Mouse (Mus musculus) embryonic fibroblast, embryonic 13.5 days (primary cell): ENCODE measurements around the gene Abcf2. TPM values are rescaled to one million over a fixed set of nuclear protein-coding genes. Genes with fewer than 3 reads are reported as not detected.
A peak's percentile ranks its signal among the peaks of the same experiment; 100 is the strongest.

Experiments
- H3K27ac ChIP-seq: 2 replicates; pipeline ENCODE4 v1.5.1; 2012; ENCODE audit warnings: low read length, control low read depth, inconsistent platforms; ENCODE audit not compliant: insufficient read depth
- H3K4me1 ChIP-seq: 2 replicates; pipeline ENCODE4 v1.6.1; 2011; ENCODE audit warnings: low read length; ENCODE audit not compliant: control insufficient read depth, insufficient read depth
- H3K4me3 ChIP-seq: 2 replicates; pipeline ENCODE4 v1.5.1; 2011; ENCODE audit warnings: mild to moderate bottlenecking, control low read depth, low read length; ENCODE audit not compliant: insufficient read depth
- CTCF ChIP-seq: IDR thresholded peaks from 2 replicates; pipeline ENCODE4 v1.5.1; 2011; ENCODE audit warnings: mild to moderate bottlenecking, control low read depth, low read length, moderate library complexity, borderline replicate concordance; ENCODE audit not compliant: insufficient read depth
- POLR2A ChIP-seq: IDR thresholded peaks from 2 replicates; pipeline ENCODE4 v1.6.1; 2011; ENCODE audit warnings: low read depth, mild to moderate bottlenecking, control low read depth, low read length, moderate library complexity
- polyA plus RNA-seq: library from polyadenylated mRNA; stranded (reverse); fragments of >200 nt; gene quantifications from 2 replicates; pipeline ENCODE4 v1.2.4, GENCODE M21; 2011; ENCODE audit warnings: low read depth; ENCODE audit not compliant: missing spikeins, insufficient read length

The Abcf2 gene
- polyA plus RNA-seq, 1 experiment: 69.3 TPM

DNA sequence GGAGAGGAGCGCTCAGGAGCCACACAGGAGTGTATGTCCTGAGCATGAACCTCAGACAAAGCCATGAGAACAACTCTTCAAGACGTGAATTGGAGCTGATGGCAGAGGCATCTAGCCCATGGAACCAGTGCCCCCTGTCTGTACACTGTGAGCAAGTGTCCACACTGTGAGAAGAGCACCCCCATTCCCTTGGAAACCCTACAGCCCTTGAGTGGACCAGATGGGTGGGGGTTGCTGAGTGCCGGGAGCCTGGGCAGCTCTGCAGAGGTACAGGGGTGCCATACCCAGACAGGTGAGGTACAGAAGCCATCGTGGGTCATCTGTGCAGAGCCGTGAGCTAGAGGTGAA lies 35.0 kb upstream of the Abcf2 start:
- Histone ChIP-seq H3K27ac (no peak overlapping the region), H3K4me3 (no peak overlapping the region), H3K4me1 (peaks cover 7% of the 10 kb centered on the region; the same call in 1 of the 2 replicates)
- peak; percentile 13; the same call in 1 of the 2 replicates for TF ChIP-seq CTCF
- TF ChIP-seq POLR2A: no peak

DNA sequence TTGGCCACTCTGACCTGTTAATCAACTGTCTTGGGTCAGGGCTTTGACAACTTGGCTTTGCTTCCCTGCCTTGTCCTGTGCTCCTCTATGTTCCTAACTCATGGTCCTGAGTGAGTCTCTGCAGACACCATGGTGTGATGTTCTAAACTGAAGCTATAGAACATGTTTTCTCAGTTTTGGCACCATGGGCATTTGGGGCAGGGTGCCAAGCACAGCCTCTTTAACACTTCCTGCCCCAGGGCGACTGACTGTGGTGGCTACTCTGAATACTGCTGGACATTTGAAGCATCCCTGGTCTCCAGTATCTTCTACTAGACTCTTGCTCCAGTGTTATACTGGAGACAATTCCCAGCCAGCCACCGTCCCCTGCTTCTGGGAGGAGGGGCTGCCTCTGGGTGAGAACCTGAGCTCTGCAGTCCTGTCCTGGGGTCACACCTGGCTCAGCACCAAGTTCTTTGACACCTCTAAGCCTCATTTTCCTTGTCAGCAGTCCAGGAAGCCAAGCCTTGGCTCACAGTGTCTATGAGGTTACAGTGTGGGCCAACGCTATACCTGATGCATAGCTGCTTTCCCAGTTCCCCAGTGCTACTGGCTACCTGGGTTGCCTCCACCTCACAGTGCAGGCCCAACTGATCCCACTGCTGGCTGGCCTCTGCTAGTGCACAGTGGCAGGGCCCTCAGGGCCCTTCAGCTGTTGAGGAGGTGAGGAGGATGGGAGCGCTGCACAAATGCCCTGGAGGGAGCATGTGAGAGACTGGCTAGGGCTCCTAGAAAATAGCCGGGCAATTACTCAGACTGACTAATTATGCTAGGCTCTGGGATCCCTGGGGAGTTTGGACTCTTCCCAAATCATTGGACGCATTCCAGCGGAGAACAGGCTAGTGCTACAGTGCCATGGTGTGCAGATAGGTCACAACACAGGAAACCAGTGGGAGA lies 34.4 kb upstream of the Abcf2 start:
- H3K4me3 ChIP-seq: no peak overlapping the region
- H3K4me1 ChIP-seq: peaks cover 7% of the 10 kb centered on the region; the same call in 1 of the 2 replicates
- no peak overlapping the region for H3K27ac ChIP-seq
- TF ChIP-seq POLR2A (no peak), CTCF (no peak)

DNA sequence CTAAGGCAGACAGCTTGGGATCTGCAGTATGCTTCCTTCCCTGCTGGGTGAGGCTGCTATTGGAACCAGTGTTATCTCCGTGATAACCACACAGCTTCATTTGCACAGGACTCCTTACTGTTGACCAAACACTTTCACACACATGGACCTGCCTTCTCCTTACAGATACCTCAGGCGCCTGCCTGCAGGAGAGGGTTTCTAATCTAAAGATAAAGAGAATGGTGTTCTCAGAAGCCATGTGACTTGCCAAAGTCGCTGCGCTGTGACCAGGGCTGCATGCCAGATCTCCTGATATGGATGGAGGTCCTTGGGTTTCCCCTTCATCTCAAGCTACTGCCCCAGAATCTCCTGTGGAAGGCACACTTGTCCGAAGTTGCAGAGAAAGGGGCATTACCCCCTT lies 32.1 kb upstream of the Abcf2 start:
- no peak overlapping the region for H3K4me3 ChIP-seq
- H3K4me1 ChIP-seq: peaks cover 12% of the 10 kb centered on the region
- TF ChIP-seq CTCF (no peak), POLR2A (no peak)
- H3K27ac ChIP-seq: no peak overlapping the region

DNA sequence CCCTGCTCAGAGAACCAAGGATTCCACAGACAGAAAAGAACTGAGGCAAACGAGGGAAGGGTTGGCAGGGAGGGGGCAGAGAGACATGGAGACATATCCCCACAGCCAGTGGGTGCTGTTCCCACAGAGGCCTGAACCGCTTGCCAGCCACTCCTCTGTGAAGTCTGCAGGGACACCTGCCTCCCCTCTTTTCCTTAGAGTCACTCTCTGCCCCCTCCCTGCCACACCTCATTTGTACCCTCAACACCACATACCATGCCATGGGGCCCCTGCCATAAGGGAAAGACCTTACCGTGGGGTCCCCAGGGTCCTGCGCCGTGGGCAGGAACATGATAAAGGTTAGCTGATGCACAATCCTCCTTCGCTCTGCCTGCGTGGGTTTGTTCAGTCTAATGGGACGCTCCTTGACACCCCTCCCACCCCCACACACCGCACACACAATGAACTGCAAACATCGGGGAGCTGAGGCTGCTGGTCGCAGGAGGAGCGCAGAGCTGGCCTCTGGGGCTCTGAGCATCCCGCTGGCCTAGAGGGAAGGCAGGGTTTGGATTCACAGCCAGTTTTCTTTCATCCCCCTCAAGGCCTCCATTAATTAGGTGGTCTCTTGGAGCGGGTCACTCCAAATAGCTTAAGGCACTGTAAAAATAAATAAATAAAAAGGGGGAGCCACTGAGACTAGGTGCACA lies 28.9 kb upstream of the Abcf2 start:
- no peak for TF ChIP-seq CTCF
- no peak for TF ChIP-seq POLR2A
- H3K4me1 ChIP-seq: peaks cover 5% of the 10 kb centered on the region; the same call in 1 of the 2 replicates
- H3K27ac ChIP-seq: no peak overlapping the region
- H3K4me3 ChIP-seq: no peak overlapping the region

DNA sequence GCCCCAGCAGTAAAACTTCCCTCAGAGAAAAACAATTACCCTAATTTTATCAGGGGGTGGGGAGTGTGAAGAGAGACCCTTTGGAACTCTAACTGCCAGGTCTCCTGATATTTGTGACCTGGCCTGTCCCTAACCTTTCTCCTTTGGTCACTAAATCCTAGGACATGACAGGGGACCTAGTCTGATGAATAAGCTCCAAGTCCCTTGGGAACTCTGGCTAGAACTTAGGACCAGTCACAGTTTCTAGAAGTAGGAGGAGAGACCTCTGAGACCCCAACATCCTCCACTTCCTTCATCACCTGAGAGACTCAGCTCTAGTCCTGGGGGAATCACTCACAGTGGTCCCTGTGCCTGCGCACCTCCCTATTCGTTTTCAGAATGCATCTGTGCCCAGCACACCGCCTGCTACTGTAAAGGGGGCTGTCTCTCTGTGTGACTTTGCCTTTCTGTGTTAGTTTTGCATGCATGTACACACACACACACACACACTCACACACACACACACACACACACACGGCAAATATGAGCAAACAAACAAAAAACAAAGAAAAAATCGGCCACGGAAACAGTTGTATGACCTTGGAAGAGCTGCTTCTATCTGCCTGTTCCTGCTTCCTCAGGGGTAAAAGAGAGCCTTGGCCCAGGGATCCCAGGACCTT lies 28.2 kb upstream of the Abcf2 start:
- peak overlapping the region; percentile 20; the same call in 1 of the 2 replicates for H3K27ac ChIP-seq
- peaks cover 5% of the 10 kb centered on the region; the same call in 1 of the 2 replicates for H3K4me1 ChIP-seq
- peak overlapping the region; percentile 56 for H3K4me3 ChIP-seq

DNA sequence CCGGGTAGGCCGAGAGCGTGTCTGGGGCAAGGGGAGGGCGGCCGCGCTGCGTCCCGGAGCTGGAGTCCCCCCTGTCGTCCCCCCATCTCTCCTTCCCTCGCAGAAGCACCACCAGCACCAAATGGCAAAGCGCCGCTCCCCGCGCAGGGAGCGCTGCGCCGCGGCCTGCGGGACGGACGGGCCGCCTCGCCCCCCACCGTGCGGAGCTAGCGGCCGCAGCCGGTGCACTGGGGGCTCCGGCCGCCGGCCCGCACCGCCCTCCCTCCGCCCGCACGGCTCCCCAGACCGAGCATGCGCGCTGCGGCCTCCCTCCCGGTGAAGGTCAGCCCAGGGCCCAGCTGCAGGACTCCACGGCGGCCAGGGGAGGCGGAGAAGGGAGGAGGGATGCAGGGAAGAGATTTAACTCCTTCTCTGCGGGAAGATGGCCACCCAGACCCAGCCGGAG lies 27.4 kb upstream of the Abcf2 start:
- Histone ChIP-seq H3K4me1 (peaks cover 5% of the 10 kb centered on the region; the same call in 1 of the 2 replicates), H3K4me3 (peak overlapping the region; percentile 56), H3K27ac (peak overlapping the region; percentile 48)
- TF ChIP-seq POLR2A: peak; percentile 55
- TF ChIP-seq CTCF: no peak

More for the DNA sequence above, 28.2 kb upstream of the Abcf2 start:
- no peak for TF ChIP-seq POLR2A
- TF ChIP-seq CTCF: no peak

DNA sequence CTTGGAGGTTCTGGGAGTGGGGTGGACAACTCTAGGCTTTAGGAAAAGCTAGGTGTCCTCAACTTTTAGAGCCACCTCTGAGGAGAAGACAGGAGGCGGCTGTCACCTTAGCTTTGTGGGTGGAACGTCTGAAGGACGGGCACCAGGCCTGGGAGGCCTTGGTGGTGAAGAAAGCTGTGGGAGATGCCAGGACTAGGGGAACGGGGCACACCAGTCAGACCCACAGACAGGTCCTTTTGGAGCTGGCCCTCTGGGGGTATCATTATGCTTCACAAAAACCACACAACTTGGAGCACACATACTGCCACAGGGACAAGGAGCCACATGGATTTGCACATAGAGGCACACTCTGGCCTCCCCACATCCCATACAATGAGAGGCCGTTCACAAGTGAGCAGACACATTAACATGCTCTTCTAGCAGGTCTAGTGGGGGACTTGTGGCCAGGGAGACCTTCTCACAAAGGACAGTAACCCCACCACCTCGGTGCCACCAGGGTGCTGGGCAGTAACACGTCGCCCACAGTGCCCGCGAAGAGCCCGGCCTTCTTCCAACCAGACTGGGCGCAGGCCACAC lies 26.9 kb upstream of the Abcf2 start:
- Histone ChIP-seq H3K27ac (peak overlapping the region; percentile 48), H3K4me3 (peak overlapping the region; percentile 56), H3K4me1 (peaks cover 5% of the 10 kb centered on the region; the same call in 1 of the 2 replicates)
- TF ChIP-seq POLR2A (peak; percentile 9; the same call in 1 of the 2 replicates), CTCF (no peak)

DNA sequence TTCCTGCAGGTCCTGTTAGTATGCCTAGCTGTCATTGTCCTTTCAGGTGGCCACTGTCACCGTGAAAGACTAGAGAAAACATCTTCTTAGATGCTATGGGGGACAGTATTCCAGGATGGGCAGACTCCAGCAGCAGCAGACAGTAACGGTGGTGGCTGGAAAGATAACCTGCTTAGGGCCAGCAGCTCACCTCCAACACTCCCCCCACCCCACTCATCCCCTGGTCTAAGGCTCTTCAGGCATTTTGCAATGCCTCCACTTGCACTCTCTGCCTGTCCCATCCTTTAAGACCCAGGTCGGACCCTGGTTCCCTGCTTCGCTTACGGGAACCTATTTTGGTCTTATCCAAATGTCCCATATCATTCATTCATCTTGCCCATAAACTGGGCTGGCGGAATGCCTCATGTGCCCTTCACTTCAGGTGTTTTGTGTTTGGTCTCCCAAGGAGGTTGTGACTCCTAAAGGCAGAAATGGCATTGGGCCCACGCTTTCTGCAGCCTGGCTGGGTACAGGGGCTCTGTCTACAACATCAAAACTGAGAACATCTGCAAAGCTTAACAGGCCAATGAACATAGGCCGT lies 26.3 kb upstream of the Abcf2 start:
- Histone ChIP-seq H3K27ac (0 out of 2 replicates have a peak overlapping the region, but pooled peaks have one; percentile 12), H3K4me1 (peaks cover 5% of the 10 kb centered on the region; the same call in 1 of the 2 replicates), H3K4me3 (no peak overlapping the region)
- no peak for TF ChIP-seq CTCF
- 0 out of 2 replicates have a peak, but pooled peaks have one; percentile 8 for TF ChIP-seq POLR2A
